Comparison of ENCODE assay signal across 20 mouse cellular contexts in genomic region chr19:45567367-45567766, GRCm38 (mm10). TPM values are rescaled to one million over a fixed set of nuclear protein-coding genes. Genes with fewer than 3 reads are reported as not detected.
A peak's percentile ranks its signal among the peaks of the same experiment; 100 is the strongest.
DNase-seq lines count a peak whose midpoint lies in the region; ATAC-seq lines count a peak whose summit lies in the region.
"Had no signal": no experiment of that assay in that cellular context is flagged by ENCODE, and none has a peak within 500 bp of the region (broad histone marks: within the 10 kb centered on the region; RNA-seq: fewer than 3 reads in every experiment).

No protein-coding gene starts in this region.

- no peak for ATAC-seq in forebrain, embryonic 15.5 days (replicated peaks)
- no peak for ATAC-seq in hindbrain, embryonic 14.5 days (ENCODE audit: low FRiP score)
- ATAC-seq in hindbrain, embryonic 16.5 days = no peak
- ATAC-seq in embryonic facial prominence, embryonic 12.5 days (ENCODE audit: insufficient number of reproducible peaks, insufficient read depth, low FRiP score, low TSS enrichment) = no peak
- ATAC-seq in neural tube, embryonic 15.5 days (ENCODE audit: low FRiP score) = no peak
- ATAC-seq: liver, embryonic 12.5 days had no signal

- no peak overlapping the region for H3K4me2 ChIP-seq in forebrain, embryonic 15.5 days (replicated peaks)
- no peak overlapping the region for H3K4me2 ChIP-seq in hindbrain, embryonic 14.5 days (replicated peaks)
- no peak overlapping the region for H3K4me2 ChIP-seq in hindbrain, embryonic 16.5 days (ENCODE audit: low read length)
- H3K4me2 ChIP-seq in embryonic facial prominence, embryonic 12.5 days (replicated peaks) = no peak overlapping the region
- no peak overlapping the region for H3K4me2 ChIP-seq in neural tube, embryonic 15.5 days
- H3K4me2 ChIP-seq: embryonic facial prominence, embryonic 15.5 days; liver, embryonic 12.5 days; lung, embryonic 14.5 days; neural tube, embryonic 12.5 days had no signal

- peaks cover 59% of the 10 kb centered on the region for H3K4me1 ChIP-seq in forebrain, embryonic 10.5 days
- H3K4me1 ChIP-seq in forebrain, embryonic 15.5 days = peaks cover 12% of the 10 kb centered on the region; the same call in 1 of the 2 replicates
- peaks cover 19% of the 10 kb centered on the region for H3K4me1 ChIP-seq in hindbrain, embryonic 14.5 days (replicated peaks; ENCODE audit: control insufficient read depth, insufficient read depth, low read length)
- no peaks in the 10 kb centered on the region; the same call in none of the 2 replicates for H3K4me1 ChIP-seq in hindbrain, embryonic 16.5 days (ENCODE audit: control insufficient read depth, insufficient read depth, low read depth, low read length)
- peaks cover 41% of the 10 kb centered on the region for H3K4me1 ChIP-seq in embryonic facial prominence, embryonic 12.5 days
- peaks cover 48% of the 10 kb centered on the region for H3K4me1 ChIP-seq in neural tube, embryonic 15.5 days

- DNase-seq in forebrain, embryonic 10.5 days (ENCODE audit: extremely low spot score, low spot score) = no peak
- DNase-seq in hindbrain, embryonic 14.5 days (ENCODE audit: low spot score) = no peak
- DNase-seq in B cell, adult 2 months = no peak
- no peak for DNase-seq in kidney, postnatal 36 days
- DNase-seq: adrenal gland, postnatal 10 days; cerebellum, adult 11 months; cerebellum, postnatal 14 days; gastrocnemius, postnatal 10 days; heart, adult 18-20 months; kidney, adult 9 months; lung, embryonic 14.5 days; right cerebral cortex, adult 18-20 months had no signal

- H3K9ac ChIP-seq in forebrain, embryonic 15.5 days (replicated peaks) = no peak overlapping the region
- 0 out of 2 replicates have a peak overlapping the region, but pooled peaks have one; percentile 4 for H3K9ac ChIP-seq in hindbrain, embryonic 14.5 days
- no peak overlapping the region for H3K9ac ChIP-seq in hindbrain, embryonic 16.5 days (ENCODE audit: low read depth, low read length)
- 0 out of 2 replicates have a peak overlapping the region, but pooled peaks have one; percentile 27 for H3K9ac ChIP-seq in embryonic facial prominence, embryonic 12.5 days
- no peak overlapping the region for H3K9ac ChIP-seq in neural tube, embryonic 15.5 days (replicated peaks)
- H3K9ac ChIP-seq: embryonic facial prominence, embryonic 15.5 days; liver, embryonic 12.5 days; neural tube, embryonic 12.5 days had no signal

- peaks cover 90% of the 10 kb centered on the region for H3K27me3 ChIP-seq in forebrain, embryonic 10.5 days (ENCODE audit: poor library complexity, severe bottlenecking)
- no peaks in the 10 kb centered on the region for H3K27me3 ChIP-seq in forebrain, embryonic 15.5 days
- H3K27me3 ChIP-seq in hindbrain, embryonic 14.5 days (ENCODE audit: control insufficient read depth, insufficient read depth, low read length) = 0 out of 2 replicates have a peak, but pooled peaks cover 4% of the 10 kb centered on the region
- no peaks in the 10 kb centered on the region for H3K27me3 ChIP-seq in hindbrain, embryonic 16.5 days (replicated peaks; ENCODE audit: control insufficient read depth, insufficient read depth, low read length)
- H3K27me3 ChIP-seq in embryonic facial prominence, embryonic 12.5 days = no peaks in the 10 kb centered on the region; the same call in 1 of the 2 replicates
- H3K27me3 ChIP-seq in neural tube, embryonic 15.5 days (replicated peaks) = no peaks in the 10 kb centered on the region
- H3K27me3 ChIP-seq: embryonic facial prominence, embryonic 15.5 days; liver, embryonic 12.5 days; neural tube, embryonic 12.5 days had no signal

- H3K36me3 ChIP-seq in forebrain, embryonic 10.5 days (replicated peaks) = peaks cover 12% of the 10 kb centered on the region
- no peaks in the 10 kb centered on the region for H3K36me3 ChIP-seq in forebrain, embryonic 15.5 days
- peaks cover 6% of the 10 kb centered on the region; the same call in 1 of the 2 replicates for H3K36me3 ChIP-seq in hindbrain, embryonic 14.5 days (replicated peaks; ENCODE audit: control insufficient read depth, insufficient read depth)
- no peaks in the 10 kb centered on the region for H3K36me3 ChIP-seq in hindbrain, embryonic 16.5 days (ENCODE audit: control insufficient read depth, insufficient read depth, low read length)
- H3K36me3 ChIP-seq in embryonic facial prominence, embryonic 12.5 days = no peaks in the 10 kb centered on the region
- no peaks in the 10 kb centered on the region for H3K36me3 ChIP-seq in neural tube, embryonic 15.5 days

- H3K4me3 ChIP-seq in forebrain, embryonic 10.5 days = no peak overlapping the region
- no peak overlapping the region for H3K4me3 ChIP-seq in forebrain, embryonic 15.5 days
- no peak overlapping the region for H3K4me3 ChIP-seq in hindbrain, embryonic 14.5 days (replicated peaks; ENCODE audit: low read length)
- no peak overlapping the region for H3K4me3 ChIP-seq in hindbrain, embryonic 16.5 days (ENCODE audit: low read length)
- H3K4me3 ChIP-seq in embryonic facial prominence, embryonic 12.5 days = no peak overlapping the region
- no peak overlapping the region for H3K4me3 ChIP-seq in neural tube, embryonic 15.5 days (replicated peaks)
- H3K4me3 ChIP-seq: embryonic facial prominence, embryonic 15.5 days; liver, embryonic 12.5 days; neural tube, embryonic 12.5 days had no signal

- H3K9me3 ChIP-seq in forebrain, embryonic 10.5 days = no peaks in the 10 kb centered on the region
- no peaks in the 10 kb centered on the region for H3K9me3 ChIP-seq in forebrain, embryonic 15.5 days
- no peaks in the 10 kb centered on the region for H3K9me3 ChIP-seq in hindbrain, embryonic 14.5 days (ENCODE audit: control insufficient read depth, low read length)
- no peaks in the 10 kb centered on the region for H3K9me3 ChIP-seq in hindbrain, embryonic 16.5 days (ENCODE audit: control insufficient read depth, low read length)
- H3K9me3 ChIP-seq in embryonic facial prominence, embryonic 12.5 days = no peaks in the 10 kb centered on the region
- H3K9me3 ChIP-seq in neural tube, embryonic 15.5 days (replicated peaks) = no peaks in the 10 kb centered on the region
- H3K9me3 ChIP-seq: embryonic facial prominence, embryonic 15.5 days; liver, embryonic 12.5 days; neural tube, embryonic 12.5 days had no signal

- 6% methylated on average over 14 of the region's 14 CpGs for WGBS in forebrain, embryonic 10.5 days
- WGBS in forebrain, embryonic 15.5 days = 10% methylated on average over 14 of the region's 14 CpGs
- 36% methylated on average over 14 of the region's 14 CpGs for WGBS in hindbrain, embryonic 14.5 days
- WGBS in hindbrain, embryonic 16.5 days = 38% methylated on average over 14 of the region's 14 CpGs
- WGBS in embryonic facial prominence, embryonic 12.5 days = 27% methylated on average over 14 of the region's 14 CpGs
- WGBS in neural tube, embryonic 15.5 days = 28% methylated on average over 14 of the region's 14 CpGs

- H3K27ac ChIP-seq in forebrain, embryonic 10.5 days = peak overlapping the region; percentile 72
- no peak overlapping the region for H3K27ac ChIP-seq in forebrain, embryonic 15.5 days (replicated peaks)
- no peak overlapping the region for H3K27ac ChIP-seq in hindbrain, embryonic 14.5 days
- H3K27ac ChIP-seq in hindbrain, embryonic 16.5 days (ENCODE audit: low read depth, low read length) = no peak overlapping the region
- peak overlapping the region; percentile 18; the same call in 1 of the 2 replicates for H3K27ac ChIP-seq in embryonic facial prominence, embryonic 12.5 days
- peak overlapping the region; percentile 14; the same call in 1 of the 2 replicates for H3K27ac ChIP-seq in neural tube, embryonic 15.5 days (replicated peaks)
- H3K27ac ChIP-seq: embryonic facial prominence, embryonic 15.5 days; liver, embryonic 12.5 days; macrophage; neural tube, embryonic 12.5 days had no signal

RNA-seq across cellular contexts. Expression of gene Gm17018, which starts 7.0 kb away (rescaled TPM):
- polyA plus RNA-seq in forebrain, embryonic 10.5 days (2016; fragmentation: Nextera tagmentation; extraction: Ambion mirVana) = 52.1 and 53.5 TPM in 2 replicates
- 43.4 and 46.9 TPM in 2 replicates for polyA plus RNA-seq in forebrain, embryonic 15.5 days (2015; fragmentation: Nextera tagmentation; extraction: Ambion mirVana)
- 75.5 and 87.4 TPM in 2 replicates for polyA plus RNA-seq in hindbrain, embryonic 14.5 days (2014; fragmentation: Nextera tagmentation; extraction: Ambion mirVana)
- polyA plus RNA-seq in hindbrain, embryonic 16.5 days (2015; fragmentation: Nextera tagmentation; extraction: Ambion mirVana) = 77.0 and 85.7 TPM in 2 replicates
- polyA plus RNA-seq in embryonic facial prominence, embryonic 12.5 days (2016; fragmentation: Nextera tagmentation; extraction: Ambion mirVana) = 43.3 and 43.8 TPM in 2 replicates
- 76.7 and 80.3 TPM in 2 replicates for polyA plus RNA-seq in neural tube, embryonic 15.5 days (2015; fragmentation: Nextera tagmentation; extraction: Ambion mirVana)

RNA-seq across cellular contexts. Expression of gene Poll, which starts 7.0 kb away (rescaled TPM):
- polyA plus RNA-seq in forebrain, embryonic 10.5 days (2016; fragmentation: Nextera tagmentation; extraction: Ambion mirVana) = 25.7 and 26.6 TPM in 2 replicates
- 14.6 and 15.5 TPM in 2 replicates for polyA plus RNA-seq in forebrain, embryonic 15.5 days (2015; fragmentation: Nextera tagmentation; extraction: Ambion mirVana)
- 9.7 and 12.3 TPM in 2 replicates for polyA plus RNA-seq in hindbrain, embryonic 14.5 days (2014; fragmentation: Nextera tagmentation; extraction: Ambion mirVana)
- 11.1 and 14.6 TPM in 2 replicates for polyA plus RNA-seq in hindbrain, embryonic 16.5 days (2015; fragmentation: Nextera tagmentation; extraction: Ambion mirVana)
- 15.6 and 17.6 TPM in 2 replicates for polyA plus RNA-seq in embryonic facial prominence, embryonic 12.5 days (2016; fragmentation: Nextera tagmentation; extraction: Ambion mirVana)
- 11.0 and 11.6 TPM in 2 replicates for polyA plus RNA-seq in neural tube, embryonic 15.5 days (2015; fragmentation: Nextera tagmentation; extraction: Ambion mirVana)

Comparison
In these comparisons a context has a peak if more than half of its experiments do, and no peak if none do; other contexts are left out.
1. H3K27ac ChIP-seq: peak in forebrain, embryonic 10.5 days (single experiment), embryonic facial prominence, embryonic 12.5 days (single experiment) and neural tube, embryonic 15.5 days (single experiment); none in forebrain, embryonic 15.5 days (single experiment), hindbrain, embryonic 14.5 days (single experiment) and hindbrain, embryonic 16.5 days (single experiment).
2. H3K9ac ChIP-seq: peak in hindbrain, embryonic 14.5 days (single experiment) and embryonic facial prominence, embryonic 12.5 days (single experiment); none in forebrain, embryonic 15.5 days (single experiment), hindbrain, embryonic 16.5 days (single experiment) and neural tube, embryonic 15.5 days (single experiment).